Mouse (Mus musculus): ENCODE measurements around the gene Pdcd7.
A peak's percentile ranks its signal among the peaks of the same experiment; 100 is the strongest.

Gene Pdcd7

GRCm38 (mm10) chr9:65404331-65405183, 58.7 kb downstream of the Pdcd7 start:
- DNase-seq = peak; percentile 81

- DNase-seq = no peak
These were observed 59.2 kb downstream of the Pdcd7 start for GRCm38 (mm10) chr9:65405184-65405449.

GRCm38 (mm10) chr9:65407327-65407726, 61.4 kb downstream of the Pdcd7 start:
- no peak for DNase-seq

- DNase-seq = no peak
These were observed 62.0 kb downstream of the Pdcd7 start for GRCm38 (mm10) chr9:65407861-65408260.

- DNase-seq = no peak
These were observed 63.0 kb downstream of the Pdcd7 start for GRCm38 (mm10) chr9:65408871-65409295.

All from right cerebral cortex, adult 18-20 months (tissue).